In the genomic region with DNA sequence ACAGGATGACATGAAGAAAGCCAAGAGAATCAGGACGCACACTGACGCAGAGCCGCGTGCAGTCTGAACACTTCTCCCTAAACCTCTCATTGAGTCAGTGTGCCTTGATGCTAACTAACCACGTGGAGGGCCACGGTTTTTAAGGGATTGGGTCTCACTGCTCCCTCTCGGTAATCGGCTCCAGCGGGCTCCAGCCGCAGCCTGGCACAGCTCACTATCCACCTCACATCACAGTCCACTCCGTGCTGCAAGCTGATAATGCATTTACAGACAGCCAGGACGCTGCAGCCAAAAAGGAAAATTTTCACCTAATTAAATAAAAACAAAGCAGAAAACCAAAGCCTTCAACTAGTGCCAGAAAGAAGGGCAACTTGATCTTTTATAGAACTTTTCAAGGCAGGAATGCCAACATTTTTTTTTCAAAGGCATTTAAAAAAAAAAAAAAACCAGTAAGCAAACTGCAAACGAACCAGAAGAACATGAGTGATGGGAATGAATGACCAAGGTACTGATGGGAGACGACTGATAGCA, we compare ENCODE assay signal across 15 mouse cellular contexts. TPM values are rescaled to one million over a fixed set of nuclear protein-coding genes. Genes with fewer than 3 reads are reported as not detected.
DNase-seq lines count a peak whose midpoint lies in the region; ATAC-seq lines count a peak whose summit lies in the region.
"Had no signal": no experiment of that assay in that cellular context is flagged by ENCODE, and none has a peak within 500 bp of the region (broad histone marks: within the 10 kb centered on the region; RNA-seq: fewer than 3 reads in every experiment).

No protein-coding gene starts in this region.

- 58% methylated on average over 14 of the region's 14 CpGs for WGBS in heart, embryonic 11.5 days (ENCODE audit: insufficient replicate concordance)
- WGBS in embryonic facial prominence, embryonic 15.5 days: 37% methylated on average over 14 of the region's 14 CpGs
- WGBS in limb, embryonic 15.5 days: 44% methylated on average over 14 of the region's 14 CpGs

- DNase-seq in heart, postnatal 14 days: no peak
- peak; percentile 54 for DNase-seq in lung, postnatal 10 days
- no peak for DNase-seq in lung, postnatal 14 days
- DNase-seq in gastrocnemius, postnatal 4 days (ENCODE audit: low spot score in 2 of 2): no peak
- DNase-seq in frontal cortex, postnatal 14 days (ENCODE audit: low spot score in 2 of 2): no peak
- DNase-seq: cerebellum, adult 2 months; embryo, embryonic 11 days; gastrocnemius, postnatal 10 days; lung, adult 18-20 months had no signal

- H3K9me3 ChIP-seq in heart, embryonic 11.5 days (replicated peaks; ENCODE audit: control insufficient read depth, low read length): no peaks in the 10 kb centered on the region
- H3K9me3 ChIP-seq in embryonic facial prominence, embryonic 15.5 days (replicated peaks): no peaks in the 10 kb centered on the region
- no peaks in the 10 kb centered on the region for H3K9me3 ChIP-seq in limb, embryonic 15.5 days
- H3K9me3 ChIP-seq: midbrain, embryonic 15.5 days had no signal

- 0 out of 2 replicates have a peak overlapping the region, but pooled peaks have one; percentile 54 for H3K27ac ChIP-seq in heart, embryonic 11.5 days (ENCODE audit: low read depth, low read length)
- H3K27ac ChIP-seq in embryonic facial prominence, embryonic 15.5 days (replicated peaks): peak overlapping the region; percentile 71
- H3K27ac ChIP-seq in limb, embryonic 15.5 days: peak overlapping the region; percentile 60
- H3K27ac ChIP-seq: kidney, postnatal 0 days; midbrain, embryonic 15.5 days had no signal

- no peak overlapping the region for H3K4me3 ChIP-seq in heart, embryonic 11.5 days (ENCODE audit: low read depth, low read length)
- no peak overlapping the region for H3K4me3 ChIP-seq in embryonic facial prominence, embryonic 15.5 days (replicated peaks)
- H3K4me3 ChIP-seq in limb, embryonic 15.5 days: no peak overlapping the region
- H3K4me3 ChIP-seq: midbrain, embryonic 15.5 days had no signal

- intact Hi-C loops in heart, postnatal 14 days (cut with DNase I): no loop called here

- no peak overlapping the region for H3K4me2 ChIP-seq in heart, embryonic 11.5 days
- H3K4me2 ChIP-seq in embryonic facial prominence, embryonic 15.5 days (replicated peaks): no peak overlapping the region
- no peak overlapping the region for H3K4me2 ChIP-seq in limb, embryonic 15.5 days
- H3K4me2 ChIP-seq: midbrain, embryonic 15.5 days had no signal

- no peak for ATAC-seq in heart, embryonic 11.5 days (replicated peaks; ENCODE audit: insufficient number of reproducible peaks, low FRiP score, low TSS enrichment)
- ATAC-seq in embryonic facial prominence, embryonic 15.5 days (ENCODE audit: insufficient number of reproducible peaks, low FRiP score, low TSS enrichment, low read depth): no peak
- no peak for ATAC-seq in limb, embryonic 15.5 days (ENCODE audit: insufficient number of reproducible peaks, low FRiP score, low TSS enrichment, low read depth)
- ATAC-seq: midbrain, embryonic 15.5 days; Patski had no signal

- H3K27me3 ChIP-seq in heart, embryonic 11.5 days (ENCODE audit: control insufficient read depth, insufficient read depth, low read length): no peaks in the 10 kb centered on the region
- H3K27me3 ChIP-seq in embryonic facial prominence, embryonic 15.5 days: no peaks in the 10 kb centered on the region
- H3K27me3 ChIP-seq in limb, embryonic 15.5 days: no peaks in the 10 kb centered on the region
- H3K27me3 ChIP-seq: midbrain, embryonic 15.5 days; Patski had no signal

- peaks cover 11% of the 10 kb centered on the region for H3K4me1 ChIP-seq in heart, embryonic 11.5 days (ENCODE audit: control insufficient read depth, insufficient read depth, low read length)
- H3K4me1 ChIP-seq in embryonic facial prominence, embryonic 15.5 days: peaks cover 83% of the 10 kb centered on the region
- H3K4me1 ChIP-seq in limb, embryonic 15.5 days: peaks cover 72% of the 10 kb centered on the region

- H3K9ac ChIP-seq in heart, embryonic 11.5 days (ENCODE audit: low read depth, low read length): no peak overlapping the region
- no peak overlapping the region for H3K9ac ChIP-seq in embryonic facial prominence, embryonic 15.5 days
- no peak overlapping the region for H3K9ac ChIP-seq in limb, embryonic 15.5 days
- H3K9ac ChIP-seq: midbrain, embryonic 15.5 days had no signal

- H3K36me3 ChIP-seq in heart, embryonic 11.5 days (ENCODE audit: control insufficient read depth, insufficient read depth, low read length): no peaks in the 10 kb centered on the region
- no peaks in the 10 kb centered on the region for H3K36me3 ChIP-seq in embryonic facial prominence, embryonic 15.5 days
- H3K36me3 ChIP-seq in limb, embryonic 15.5 days: no peaks in the 10 kb centered on the region
- H3K36me3 ChIP-seq: midbrain, embryonic 15.5 days had no signal

RNA-seq across cellular contexts. Expression of a gene that starts 57.6 kb away (rescaled TPM):
- 19.0 and 19.2 TPM in 2 replicates for polyA plus RNA-seq in heart, embryonic 11.5 days (2014; fragmentation: Nextera tagmentation; extraction: Ambion mirVana)
- total RNA-seq in heart, postnatal 14 days (2021): 1 to 10 TPM; 6.0 to 6.6 TPM
- 52.3 and 59.9 TPM in 2 replicates for polyA plus RNA-seq in embryonic facial prominence, embryonic 15.5 days (2015; fragmentation: Nextera tagmentation; extraction: Ambion mirVana)
- polyA plus RNA-seq in limb, embryonic 15.5 days (2015; fragmentation: Nextera tagmentation; extraction: Ambion mirVana): 55.1 and 58.3 TPM in 2 replicates
- 10 to 100 TPM; 26.3 to 27.1 TPM for total RNA-seq in gastrocnemius, postnatal 4 days (2021)
